Mouse (Mus musculus): ENCODE results near the gene Micu1.

DNA sequence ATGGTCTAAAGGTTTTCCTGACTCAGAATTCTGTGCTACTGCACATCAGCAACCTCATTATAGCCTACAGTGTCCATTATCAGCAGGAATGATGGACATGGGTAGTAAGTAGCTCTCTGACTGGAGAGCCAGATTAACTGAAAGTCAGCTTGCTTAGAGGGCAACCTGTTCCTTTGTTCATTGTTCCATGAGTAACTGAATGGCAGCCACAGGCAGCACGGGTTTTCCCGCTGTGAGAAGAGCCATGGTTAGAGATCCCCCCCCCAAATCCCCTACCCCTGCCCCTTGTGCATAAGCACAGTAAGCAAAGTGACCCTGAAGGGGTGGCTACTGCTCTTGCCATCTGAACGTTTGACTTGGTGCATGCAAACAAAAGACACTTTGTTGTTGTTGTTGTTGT is 78.4 kb downstream of the Micu1 start:
- TF ChIP-seq POLR2A (IDR thresholded peaks at IDR 0.05; ENCODE audit: borderline replicate concordance, insufficient read depth, low read length) = no peak
- no peak for TF ChIP-seq CTCF (IDR thresholded peaks at IDR 0.05; ENCODE audit: borderline replicate concordance, insufficient read depth, low read depth, low read length)

All from cerebellum, adult 2 months (tissue).